Mouse (Mus musculus) c-Kit-negative CD71-positive TER-119-positive erythroid progenitor cells, embryonic 14.5 days (primary cell): ENCODE measurements around the gene Isl1.

Experiments
- DNase-seq: peaks from one replicate; pipeline ENCODE4 v3.0.0-alpha.2; 2013; ENCODE audit warnings: low read depth, low spot score

Isl1 gene

DNA sequence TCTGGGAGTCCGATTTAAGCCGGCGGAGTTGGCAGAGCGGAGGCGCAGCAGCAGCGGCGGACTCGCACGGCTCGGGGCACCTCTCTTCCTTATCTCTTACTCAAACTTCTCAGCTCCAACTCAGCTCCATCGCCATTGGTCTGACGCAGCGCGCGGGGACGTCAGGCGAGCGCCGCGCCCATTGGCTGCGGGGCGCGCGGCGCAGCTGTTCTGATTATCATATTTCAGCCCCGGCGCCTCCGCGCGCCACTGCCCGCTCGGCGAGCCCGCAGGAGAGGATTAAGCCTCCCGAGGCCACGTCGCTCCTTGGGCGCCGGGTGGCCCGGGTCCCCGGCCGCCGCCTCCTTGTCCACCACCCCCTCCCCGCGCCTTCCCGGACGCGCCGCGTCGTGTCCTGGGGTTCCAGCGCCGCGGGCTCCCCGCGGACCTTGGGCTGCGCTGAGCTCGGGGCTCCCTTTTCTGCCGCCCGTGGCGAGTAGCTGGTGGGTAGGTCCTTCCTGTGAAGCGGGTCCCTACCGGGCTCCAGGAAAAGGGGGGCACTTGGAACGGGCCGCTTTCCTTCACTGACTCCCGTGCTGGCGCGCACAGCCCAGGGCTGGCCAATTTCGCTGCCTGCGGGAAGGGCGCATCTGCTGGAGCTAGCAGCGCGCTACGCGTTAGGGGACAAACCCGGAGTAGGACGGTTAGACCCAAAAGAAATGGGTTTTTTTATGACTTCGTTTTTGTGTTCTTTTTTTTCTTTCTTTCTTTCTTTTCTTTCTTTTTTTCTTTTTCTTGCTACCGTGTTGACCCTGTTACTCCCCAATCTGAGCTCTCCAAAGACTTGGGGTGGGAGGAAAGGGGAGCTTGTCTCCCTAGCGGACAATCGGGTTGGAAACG lies at the start of gene Isl1:
Gene Isl1 (minus strand): TSS at position 106 of the 879 bp plus-strand sequence.
- no peak for DNase-seq

DNA sequence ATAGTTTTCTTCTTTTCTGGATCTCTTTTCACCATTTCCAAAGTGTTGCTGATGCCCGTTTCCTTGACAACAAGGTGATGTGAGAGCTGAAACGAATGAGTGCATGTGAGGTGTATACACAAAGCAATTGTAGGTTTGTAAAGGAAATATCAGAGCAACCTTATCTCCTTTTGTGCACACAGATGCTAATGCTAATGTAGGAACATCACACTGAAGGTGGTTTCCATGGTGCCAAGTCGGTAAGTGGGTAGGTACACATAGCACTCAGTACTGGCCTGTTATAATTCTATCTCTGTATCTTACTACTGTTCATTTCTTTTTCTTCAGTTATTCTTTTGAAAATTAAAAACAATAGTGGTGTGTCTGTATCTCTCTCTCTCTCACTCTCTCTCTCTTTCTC lies 26.3 kb upstream of the Isl1 start:
- DNase-seq, result no peak

DNA sequence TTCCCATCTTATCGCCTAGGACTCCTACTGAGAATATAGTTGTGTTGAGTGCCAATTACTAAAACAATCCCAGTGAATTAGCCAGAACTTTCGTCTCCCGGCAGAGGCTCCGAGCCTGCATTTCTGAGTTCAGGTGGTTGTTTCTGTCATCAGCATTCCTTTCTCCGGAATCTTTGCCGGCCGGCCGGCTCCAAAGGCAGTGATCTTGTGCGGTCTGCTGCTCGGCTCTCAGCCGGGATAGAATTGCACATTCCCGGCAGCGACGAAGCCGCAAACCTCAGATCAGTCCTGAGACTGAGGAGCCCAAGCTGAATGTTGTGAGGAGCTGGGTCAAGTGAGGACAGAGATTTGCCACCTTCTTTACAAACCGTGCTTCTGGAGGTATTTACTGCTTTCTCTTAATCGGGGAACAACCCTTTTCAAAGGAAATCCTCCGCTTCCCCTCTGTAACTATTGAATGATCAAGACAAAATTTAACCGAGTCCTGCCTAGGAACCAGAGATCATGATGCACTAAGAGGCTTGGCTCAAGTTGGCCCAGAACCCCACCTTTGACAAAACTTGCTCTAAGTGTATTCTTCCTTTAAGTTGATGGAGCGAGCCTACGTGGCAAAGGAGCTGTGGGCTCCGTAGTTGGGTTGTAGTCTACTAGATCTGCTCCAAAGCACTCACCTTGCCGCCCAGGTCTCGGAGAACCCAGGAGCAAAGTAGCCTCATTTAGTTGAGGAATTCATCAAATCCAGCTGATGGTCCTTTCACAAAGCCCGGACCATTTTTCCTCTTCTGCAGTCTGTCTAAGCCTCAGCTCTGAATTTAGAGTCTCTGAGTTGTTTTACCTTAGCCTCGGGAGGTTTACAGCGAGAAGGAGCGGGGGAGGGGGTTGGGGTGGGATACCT lies 4.4 kb upstream of the Isl1 start:
- DNase-seq, result no peak

DNA sequence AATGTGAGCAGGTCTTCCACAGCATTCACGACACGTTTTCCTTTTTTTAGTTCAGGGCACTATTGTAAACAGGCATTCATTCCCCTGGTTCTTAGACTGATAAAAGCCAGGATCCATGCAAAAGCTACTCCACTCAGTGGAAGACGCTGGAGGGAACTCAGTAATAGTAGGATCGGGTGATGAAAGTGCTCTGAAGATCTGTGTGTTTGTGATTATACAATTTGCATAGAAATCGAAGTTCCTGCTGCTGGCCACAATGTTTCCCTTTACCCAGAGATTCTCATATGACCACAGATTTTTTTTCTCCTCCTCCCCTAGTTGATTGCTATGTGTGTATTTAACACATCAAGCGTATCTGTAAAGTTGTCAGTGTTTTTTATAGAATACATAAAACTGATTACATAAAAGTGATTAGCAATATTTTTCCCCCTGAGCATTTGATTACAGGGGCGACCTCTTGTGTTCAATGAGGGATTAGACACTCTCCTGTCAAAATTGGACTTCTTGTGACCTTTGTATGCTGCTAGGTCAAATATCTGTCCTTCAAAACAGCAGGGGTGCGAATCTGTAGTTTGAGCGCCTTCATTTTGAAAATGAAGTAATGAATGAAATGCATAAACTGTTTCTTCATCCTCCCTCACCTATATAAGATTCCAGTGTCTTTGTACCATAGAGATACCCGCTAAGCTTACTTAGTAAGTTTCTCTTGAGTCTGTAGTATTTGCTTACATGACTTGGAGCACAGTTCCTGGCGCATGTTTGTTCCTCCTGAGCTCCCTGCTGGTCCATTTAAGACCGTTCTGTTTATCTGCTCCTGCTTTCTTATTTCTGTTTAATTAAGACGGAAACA lies 2.6 kb upstream of the Isl1 start:
- no peak for DNase-seq

DNA sequence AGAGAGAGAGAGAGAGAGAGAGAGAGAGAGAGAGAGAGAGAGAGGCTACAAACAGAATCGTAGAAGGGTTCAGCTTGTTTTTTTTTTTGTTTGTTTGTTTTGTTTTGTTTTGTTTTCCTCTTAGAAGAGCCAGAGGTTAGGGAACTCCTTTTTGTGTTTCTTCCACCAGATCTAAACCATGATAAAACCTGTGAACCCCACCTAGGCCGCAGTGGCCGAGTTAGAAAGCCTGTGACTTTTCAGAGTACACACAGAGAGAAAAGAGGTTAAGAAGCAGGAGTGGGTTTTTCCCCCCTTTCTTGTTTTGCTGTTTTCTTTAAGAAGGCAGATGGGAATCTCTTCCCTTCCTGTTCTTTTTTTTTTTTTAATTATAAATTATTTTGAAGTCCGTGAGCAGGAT lies 1.5 kb upstream of the Isl1 start:
- no peak for DNase-seq

DNA sequence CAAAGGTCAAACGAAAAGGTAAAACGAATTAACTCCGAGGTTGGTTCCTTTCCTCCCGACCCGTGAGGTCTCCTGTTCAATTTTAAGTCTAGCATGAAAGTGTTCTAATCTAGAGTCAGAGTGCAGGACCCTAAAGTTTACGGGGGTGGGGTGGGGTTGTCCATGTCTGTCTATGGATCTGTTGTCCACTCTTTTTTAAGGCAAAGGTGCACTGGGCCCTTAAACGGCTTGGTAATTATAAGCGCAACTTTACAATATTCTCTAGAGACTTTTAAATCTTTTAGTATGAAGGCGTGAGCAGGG lies 925 bp upstream of the Isl1 start:
- no peak for DNase-seq

DNA sequence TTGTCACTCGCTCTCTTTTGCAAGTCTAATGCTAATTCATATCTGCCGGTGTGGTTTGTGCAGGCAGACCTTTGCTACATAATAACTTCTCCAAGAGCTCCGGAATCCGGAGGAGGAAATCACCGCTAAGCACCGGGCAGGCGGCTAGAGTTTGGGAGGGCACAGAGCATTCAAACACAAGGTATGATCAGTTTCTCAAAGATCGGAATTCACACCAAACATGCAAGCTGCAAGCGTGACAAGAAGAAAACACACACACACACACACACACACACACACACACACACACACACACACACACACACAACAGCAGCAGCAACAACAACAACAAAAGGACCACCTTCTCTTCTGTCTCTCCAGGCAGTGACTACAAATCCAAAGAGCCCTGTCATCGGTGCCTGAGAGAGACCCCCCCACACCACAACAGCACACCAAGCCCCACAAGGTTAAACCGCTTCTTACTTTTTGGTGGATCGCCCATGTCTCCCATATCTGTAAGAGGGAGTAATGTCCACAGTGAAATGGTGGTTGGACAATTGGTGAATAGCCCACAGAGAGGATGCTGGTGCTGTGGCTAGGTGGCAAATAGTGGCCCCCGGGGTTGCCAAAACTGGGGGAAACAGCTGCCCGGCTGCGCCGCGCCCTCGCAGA lies 431 bp downstream of the Isl1 start:
- DNase-seq, result no peak

DNA sequence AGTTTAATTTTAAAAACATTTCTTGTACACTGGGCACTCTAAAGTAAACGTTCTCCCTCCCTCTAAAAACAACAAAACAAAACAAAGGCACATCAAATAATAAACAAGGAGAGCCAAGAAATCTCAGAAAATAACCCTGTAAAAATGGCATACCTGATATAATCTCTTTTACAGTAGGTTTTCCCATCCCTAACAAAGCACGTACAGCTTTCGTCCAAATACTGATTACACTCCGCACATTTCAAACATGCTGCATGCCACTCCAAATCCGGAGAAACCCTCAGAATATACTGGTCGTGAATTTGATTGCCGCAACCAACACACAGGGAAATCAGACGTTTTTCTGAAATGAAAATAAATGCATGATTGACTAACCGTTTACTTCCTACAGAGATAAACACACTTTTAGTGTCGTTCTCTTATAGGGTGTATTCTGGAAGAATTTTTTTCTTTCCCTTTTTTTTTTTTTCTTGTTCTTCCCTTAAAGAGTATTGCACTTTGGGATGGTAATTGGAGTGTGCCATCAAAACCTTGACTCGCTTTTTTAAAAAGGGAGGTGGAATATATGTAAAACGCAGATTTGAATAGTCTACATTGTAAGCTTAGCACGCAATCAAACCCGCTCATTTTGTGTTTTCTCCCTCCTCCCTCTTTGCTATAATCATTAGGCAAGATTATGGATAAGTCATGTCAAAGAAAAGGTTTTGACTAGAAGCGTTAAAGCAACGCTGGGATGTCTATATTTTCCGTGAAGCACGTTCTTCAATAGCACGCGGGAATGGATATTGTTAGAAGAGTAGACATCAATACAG lies 1.2 kb downstream of the Isl1 start:
- no peak for DNase-seq

DNA sequence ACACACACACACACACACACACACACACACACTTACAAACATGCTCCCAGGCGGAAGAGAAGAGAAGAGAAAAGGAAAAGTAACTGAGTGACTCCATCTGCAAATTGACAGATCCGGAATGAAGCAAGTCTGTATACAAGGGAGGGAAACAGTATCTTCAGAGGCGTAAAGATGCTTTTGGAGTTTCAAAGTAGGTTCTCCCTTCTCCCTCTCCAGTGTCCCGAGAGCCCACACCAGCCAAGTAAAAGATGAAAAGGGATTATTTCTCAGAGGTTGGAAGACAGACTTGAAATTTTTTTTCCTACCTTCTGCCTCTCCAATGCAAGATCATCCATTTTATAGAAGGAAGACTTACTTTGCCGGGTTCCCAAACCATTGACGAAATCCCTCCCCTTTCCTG lies 2.9 kb downstream of the Isl1 start:
- DNase-seq, result no peak

DNA sequence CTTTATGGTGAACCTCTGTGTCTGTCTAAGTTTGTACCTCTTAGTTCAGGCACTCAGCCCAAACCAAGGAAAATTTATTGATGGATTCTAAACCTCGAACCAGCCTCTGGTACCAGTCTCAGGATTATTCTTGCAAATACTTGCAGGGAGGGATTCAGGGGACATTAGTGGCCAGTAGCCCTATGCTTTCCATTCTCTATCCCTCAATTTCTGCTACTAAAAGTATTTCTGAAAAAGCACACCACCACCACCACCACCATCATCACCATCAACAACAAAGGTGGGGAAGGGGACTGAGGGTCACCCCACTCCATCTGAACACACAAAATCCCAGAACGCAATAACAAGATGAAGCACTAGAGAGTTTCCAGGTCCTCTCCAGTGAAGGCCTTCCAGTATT lies 3.8 kb downstream of the Isl1 start:
- no peak for DNase-seq

DNA sequence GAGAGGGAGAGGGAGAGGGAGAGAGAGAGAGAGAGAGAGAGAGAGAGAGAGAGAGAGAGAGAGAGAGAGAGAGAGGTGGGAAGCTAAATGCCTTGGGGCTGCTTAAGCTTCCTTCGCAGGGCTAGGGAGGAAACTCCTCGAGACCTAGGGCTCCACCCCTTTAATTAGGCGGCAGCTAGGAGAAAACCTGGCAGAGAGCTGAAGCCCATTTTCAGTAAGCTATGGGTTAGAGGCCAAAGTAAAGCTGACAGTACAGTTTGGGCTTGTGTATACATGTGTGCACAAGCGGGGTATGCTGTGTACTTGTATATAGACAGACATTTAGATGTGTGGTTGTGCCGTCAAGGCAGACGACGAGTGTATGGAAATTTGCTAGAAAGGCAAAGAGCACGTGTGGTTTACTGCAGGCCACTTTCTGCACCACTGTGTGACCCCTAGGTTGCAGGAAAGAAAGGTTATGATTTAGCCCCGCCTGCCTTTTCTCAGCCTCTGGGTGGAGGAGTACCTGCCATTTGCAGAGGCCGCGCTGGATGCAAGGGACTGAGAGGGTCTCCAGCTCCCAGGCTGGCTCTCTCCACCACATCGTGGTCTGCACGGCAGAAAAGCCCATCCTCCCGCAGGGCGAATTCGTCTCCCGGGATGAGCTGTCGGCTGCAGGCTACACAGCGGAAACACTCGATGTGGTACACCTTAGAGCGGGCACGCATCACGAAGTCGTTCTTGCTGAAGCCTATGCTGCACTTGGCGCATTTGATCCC lies 4.6 kb downstream of the Isl1 start:
- DNase-seq, result no peak

DNA sequence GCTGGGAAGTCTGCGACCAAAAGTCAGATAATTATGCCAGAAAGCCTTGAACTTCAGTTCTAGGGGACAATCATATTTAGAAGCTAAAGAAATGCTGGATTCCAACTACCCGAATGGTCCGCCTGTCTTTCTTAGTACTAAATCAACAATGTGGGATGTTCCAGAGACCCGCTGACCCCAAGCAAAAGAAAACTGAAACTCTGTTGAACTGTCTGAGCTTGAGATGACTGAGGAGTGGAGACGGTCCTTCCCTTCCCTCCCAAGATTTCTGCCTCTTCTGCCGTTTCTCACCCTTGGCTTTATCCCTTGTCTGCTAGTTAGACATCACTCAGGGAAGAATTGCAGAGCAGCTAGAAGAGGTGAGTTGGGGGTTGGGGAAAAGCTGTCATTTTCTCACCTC lies 5.7 kb downstream of the Isl1 start:
- no peak for DNase-seq

DNA sequence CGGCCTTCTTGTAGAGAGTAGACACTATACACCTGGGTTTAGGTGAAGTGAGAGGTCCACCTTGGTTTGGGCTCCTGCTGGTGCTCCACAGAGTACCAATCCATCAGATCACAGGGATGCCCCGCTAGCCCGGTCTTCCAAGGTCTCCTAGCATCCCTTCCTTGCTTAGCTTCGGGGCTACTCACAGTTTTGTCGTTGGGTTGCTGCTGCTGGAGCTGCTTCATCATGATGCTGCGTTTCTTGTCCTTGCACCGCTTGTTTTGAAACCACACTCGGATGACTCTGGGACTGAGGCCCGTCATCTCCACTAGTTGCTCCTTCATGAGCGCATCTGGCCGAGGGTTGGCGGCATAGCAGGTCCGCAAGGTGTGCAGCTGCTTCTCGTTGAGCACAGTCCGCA lies 6.6 kb downstream of the Isl1 start:
- no peak for DNase-seq

DNA sequence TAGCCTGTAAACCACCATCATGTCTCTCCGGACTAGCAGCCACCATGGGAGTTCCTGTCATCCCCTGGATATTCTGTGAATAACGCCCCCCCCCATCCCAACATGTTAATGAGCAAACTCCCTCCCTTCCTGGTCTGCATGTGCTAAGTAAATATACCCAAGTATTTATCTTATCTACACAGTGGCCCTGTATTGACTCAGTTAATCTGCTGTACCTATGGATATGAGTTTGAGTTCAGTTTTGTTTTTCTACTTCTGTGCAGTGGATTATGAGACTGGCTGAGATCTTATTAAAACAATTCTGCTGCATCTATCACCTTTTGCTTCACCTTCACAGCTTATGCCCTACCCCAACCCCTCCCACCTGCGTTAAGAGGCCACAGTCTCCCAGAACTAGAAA lies 7.8 kb downstream of the Isl1 start:
- no peak for DNase-seq

DNA sequence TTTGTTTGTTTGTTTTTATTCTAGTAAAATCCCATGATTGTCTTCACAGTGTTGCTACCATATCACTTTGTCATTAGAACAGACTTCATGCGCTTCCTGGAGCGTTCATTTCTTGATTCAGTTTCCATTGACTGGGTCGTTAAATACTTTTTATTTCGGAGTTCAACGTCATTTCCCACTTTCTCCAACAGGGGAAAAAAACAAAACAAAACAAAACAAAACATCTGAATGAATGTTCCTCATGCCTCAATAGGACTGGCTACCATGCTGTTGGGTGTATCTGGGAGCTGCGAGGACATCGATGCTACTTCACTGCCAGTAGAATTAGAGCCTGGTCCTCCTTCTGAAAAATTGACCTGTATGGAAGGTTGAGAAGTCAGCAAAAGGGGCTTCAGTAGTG lies 10.2 kb downstream of the Isl1 start:
- no peak for DNase-seq

DNA sequence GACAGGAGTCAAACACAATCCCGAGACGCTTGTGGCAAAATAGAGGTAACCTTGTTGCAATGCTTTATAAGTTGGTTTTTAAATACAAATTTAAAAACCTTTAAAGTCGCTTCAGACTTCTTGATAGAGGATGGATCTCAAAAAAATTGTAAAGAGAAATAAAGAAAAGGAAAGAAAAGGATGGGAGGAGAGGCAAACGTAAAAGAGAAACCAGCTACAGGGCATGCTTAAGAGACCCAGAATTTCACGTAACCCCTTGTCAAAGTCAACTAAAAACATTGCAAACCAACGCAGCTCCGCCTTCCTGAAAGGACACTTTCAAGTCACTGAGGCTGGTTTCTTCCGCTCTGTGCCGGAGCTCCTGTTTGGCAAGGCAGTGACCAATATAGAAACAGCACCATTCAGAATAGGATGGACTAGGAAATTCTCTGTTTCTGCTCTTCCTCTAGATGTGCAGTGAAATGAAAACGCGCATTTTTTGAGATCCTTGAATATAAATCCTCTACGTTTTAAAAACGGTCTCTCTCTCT lies 10.8 kb downstream of the Isl1 start:
- no peak for DNase-seq

DNA sequence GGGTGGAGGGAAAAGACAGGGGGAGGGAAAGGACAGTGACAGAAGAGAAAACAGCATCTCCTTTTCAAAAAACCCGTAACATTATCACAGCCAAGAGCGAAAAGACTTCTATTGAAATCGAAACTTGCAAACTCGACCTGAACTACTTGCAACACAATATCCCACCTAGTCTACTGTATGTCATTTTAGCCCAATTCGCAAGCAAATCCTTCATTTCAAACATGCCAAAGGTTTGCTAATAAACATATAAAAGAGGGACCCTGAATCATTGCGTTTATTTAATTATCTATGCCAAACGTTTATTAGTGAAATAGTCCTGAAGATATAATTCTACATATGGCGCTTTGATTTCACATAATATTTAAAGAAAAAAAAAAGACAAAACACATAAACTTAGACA lies 11.5 kb downstream of the Isl1 start:
- DNase-seq, result no peak

DNA sequence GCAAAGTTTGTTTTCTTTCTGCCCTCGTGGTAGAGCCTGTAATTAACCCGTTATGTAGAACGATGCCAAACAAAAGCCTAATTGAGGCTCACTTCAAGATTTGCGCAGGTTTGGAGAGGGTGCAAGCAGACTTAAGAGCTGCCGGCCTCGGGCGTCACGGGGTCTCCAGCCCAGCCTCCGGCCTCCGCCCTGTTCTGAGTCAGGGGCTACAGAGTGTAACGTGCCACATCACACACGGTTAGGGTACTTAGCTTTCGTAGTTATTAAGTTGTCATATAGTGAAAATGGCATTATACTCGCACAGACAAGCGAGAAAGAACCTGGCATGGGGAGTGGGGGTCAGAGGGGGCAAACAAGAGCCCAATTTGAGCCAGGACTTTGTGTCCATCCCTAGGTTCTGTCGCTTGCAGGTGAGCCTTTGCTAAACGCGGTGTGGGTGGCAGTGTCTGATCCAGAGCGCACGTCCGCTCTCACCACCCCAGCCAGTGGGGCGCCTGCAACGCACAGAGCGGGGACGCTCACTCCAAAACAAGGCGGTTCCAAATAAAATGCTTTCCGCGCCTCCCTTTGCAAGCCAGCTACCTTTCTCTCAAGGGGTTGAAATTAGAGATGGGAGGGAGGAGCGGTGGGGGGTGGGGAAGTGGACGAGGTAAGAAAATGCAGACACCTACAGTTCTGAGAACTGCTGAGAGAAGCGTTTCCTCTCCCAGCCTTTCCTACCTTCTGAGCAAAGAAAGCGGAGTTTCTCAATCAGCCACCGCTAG lies 12.3 kb downstream of the Isl1 start:
- no peak for DNase-seq

DNA sequence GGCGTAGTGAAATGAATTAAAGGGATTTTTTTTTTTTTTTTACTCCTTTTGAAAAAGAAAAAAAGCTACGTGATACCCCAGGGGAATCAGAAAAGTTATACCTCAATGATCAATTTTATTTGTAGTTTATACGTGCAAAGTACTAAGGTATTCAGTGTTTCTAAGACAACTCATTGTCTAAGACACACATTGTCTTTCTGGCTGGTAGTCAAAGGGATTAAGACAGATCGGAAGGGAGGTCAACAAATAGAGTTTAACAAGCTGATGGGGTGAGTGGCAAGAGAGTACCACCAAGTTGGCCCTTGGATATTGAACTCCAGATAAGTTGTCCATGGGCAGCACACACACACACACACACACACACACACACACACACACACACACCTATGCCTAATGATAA lies 14.1 kb downstream of the Isl1 start:
- no peak for DNase-seq
